Mouse (Mus musculus) bone marrow, adult 2 months (tissue): Measurements from ENCODE around the gene Atp5g3.

Source experiments
- CTCF ChIP-seq: fragments of 200-500 bp; IDR thresholded peaks from 2 replicates; pipeline ENCODE4 v1.5.1; 2011; ENCODE audit warnings: low read length, control low read depth; ENCODE audit not compliant: control insufficient read depth, insufficient read depth
- POLR2A ChIP-seq: fragments of 200-500 bp; IDR thresholded peaks from 2 replicates; pipeline ENCODE4 v1.6.1; 2011; ENCODE audit warnings: low read depth, mild to moderate bottlenecking, control low read depth, low read length, borderline replicate concordance; ENCODE audit not compliant: control insufficient read depth

GRCm38 (mm10) chr2:73927711-73928110 is 16.6 kb upstream of the Atp5g3 start:
- no peak for TF ChIP-seq CTCF
- no peak for TF ChIP-seq POLR2A
